Mouse (Mus musculus): ENCODE measurements around the gene Prcc.

DNA sequence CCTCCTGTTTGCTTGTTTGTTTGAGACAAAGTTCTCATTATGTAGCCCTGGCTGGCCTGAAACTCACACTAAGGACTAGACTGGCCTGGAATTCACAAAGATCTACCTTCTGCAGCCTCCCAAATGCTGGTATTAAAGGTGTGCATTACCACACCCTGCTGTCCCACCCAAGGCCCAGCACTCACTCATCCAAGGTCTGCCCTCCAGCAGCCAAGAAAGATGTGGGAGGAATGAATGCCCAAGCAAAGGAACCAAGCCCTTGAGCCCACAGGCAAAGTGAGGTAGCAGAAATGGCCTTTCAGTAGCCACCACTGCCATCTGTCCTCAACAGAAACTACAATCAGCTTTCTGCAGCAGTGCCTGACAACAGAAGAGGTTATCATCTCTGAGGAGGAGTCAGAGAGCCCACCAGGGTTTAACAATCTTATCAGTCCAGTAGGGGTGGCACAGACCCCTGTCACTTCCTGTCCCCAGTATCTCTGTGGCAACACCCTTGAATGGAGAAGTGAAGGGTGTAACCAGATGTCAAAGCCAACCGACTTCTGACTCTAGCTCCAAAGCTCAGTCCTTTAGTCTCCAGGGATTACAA lies 15.7 kb upstream of the Prcc start:
- TF ChIP-seq CTCF (IDR thresholded peaks at IDR 0.05; ENCODE audit: low read depth, low read length) (no peak), POLR2A (IDR thresholded peaks at IDR 0.05; ENCODE audit: borderline replicate concordance, low read depth, low read length) (no peak)
